Mouse (Mus musculus) layer of hippocampus, postnatal 36 days (tissue): ENCODE measurements at regions not wholly inside any gene's neighbourhood (a gene's known extent, or its start where the extent isn't known, plus 50 kb on each side); places are given as distances from the start of the nearest gene placed in this dataset.
A peak's percentile ranks its signal among the peaks of the same experiment; 100 is the strongest.

Experiments used
- DNase-seq, 2 experiments: peaks; one replicate each; pipeline ENCODE4 v3.0.0; 2022

DNA sequence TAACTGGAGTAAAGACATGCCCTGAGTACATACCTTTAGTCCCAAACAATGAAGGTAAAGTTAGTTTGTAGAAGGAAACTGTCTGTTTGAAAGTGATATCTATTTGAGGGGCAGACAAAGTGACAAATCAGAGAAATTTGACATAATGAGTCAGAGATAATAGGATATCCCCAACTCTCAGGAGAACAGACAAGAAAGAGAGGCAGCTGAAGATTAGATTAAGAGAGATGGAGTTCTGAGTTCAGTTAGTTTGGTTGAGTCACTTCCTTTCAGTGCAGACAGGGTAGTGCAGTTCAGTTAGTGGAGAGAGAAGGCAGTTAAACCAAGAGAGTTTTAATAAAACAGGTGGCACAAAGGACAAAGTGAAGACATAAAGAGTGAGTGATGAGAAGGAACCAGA lies 477.4 kb upstream of the Diaph2 start:
- no peak for DNase-seq

DNA sequence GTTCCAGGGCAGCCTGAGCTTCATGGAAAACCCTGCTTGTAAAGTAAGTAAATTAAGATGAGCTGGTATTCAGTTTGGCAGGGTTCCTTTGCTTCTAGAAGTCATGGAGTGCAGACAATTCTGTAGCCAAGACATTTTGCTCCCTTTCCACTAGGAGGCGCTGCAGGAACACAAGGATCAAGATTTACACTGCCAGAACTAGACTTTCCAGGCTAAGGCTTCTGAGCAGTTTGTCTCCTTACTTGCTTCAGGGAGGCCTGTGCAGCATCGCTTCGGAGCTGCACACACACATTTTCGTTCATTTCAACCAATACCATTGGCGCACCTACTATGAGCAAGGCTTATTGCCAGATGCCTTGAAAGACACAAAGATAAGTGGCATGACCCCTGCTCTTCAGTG lies 445.6 kb upstream of the Diaph2 start:
- peak; percentile 10 to 11 for DNase-seq

DNA sequence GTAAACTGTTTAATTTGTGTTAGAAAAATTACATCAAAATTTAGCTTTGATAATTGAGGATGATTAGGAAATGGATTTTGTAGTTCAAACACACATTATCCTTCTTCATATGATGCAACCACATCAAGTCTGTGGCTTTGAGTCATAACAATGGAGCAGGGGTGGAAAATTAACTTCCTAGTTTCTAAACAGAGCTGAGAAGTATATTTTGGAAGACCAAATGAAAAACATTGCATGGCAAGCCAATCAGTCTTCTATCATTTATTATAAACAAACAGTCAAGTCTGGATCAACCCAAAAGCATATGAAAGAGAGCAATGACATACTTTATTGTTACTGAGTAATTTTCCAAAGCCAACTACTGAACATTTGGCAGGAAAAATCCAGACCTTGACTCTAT lies 440.2 kb upstream of the Diaph2 start:
- DNase-seq = no peak

DNA sequence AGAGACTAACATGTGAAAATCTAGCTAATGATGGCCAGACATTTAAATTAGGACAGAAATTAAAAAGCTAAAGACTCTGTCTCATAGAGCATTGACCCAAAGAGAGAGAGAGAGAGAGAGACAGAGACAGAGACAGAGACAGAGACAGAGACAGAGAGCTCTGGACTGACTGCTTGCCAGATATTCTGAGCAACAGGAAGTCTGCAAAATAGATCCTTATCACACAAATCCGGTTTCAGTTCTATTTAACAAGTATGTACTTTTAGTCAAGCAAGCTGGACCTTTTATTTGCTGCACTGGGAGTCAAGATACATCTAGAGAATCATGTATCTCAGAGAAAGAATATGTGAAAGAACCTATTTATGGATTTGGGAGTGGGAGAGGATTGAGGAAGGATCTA lies 420.1 kb upstream of the Diaph2 start:
- DNase-seq = no peak

DNA sequence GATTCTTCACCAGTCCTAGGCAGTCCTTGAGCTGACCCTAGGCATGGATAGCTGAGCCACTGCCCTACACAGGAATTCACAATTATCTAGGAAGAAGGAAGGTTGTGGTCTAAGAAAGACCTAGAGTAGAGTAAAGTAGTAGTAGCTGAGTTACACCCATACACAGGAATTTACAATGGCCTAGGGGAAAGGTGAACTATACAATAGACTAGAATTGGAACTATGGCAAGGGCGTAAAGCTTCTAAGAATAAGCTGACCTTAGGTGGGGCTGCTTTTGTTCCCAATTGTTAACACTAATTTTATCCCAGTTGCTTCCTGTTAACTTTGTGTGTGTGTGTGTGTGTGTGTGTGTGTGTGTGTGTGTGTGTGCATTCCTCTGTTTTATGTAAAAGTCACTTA lies 416.7 kb upstream of the Diaph2 start:
- no peak for DNase-seq
